Mouse (Mus musculus): ENCODE measurements at regions not wholly inside any gene's neighbourhood (a gene's known extent, or its start where the extent isn't known, plus 50 kb on each side); places are given as distances from the start of the nearest gene placed in this dataset.

- TF ChIP-seq CTCF (IDR thresholded peaks at IDR 0.05; ENCODE audit: low read depth, low read length) = no peak
- no peak for TF ChIP-seq POLR2A (IDR thresholded peaks at IDR 0.05; ENCODE audit: borderline replicate concordance, low read depth, low read length)
Measured at GRCm38 (mm10) chr11:113026994-113027393, 245.0 kb downstream of the Sox9 start.

Measured in bone marrow macrophage, adult 2 months (primary cell).